Mouse (Mus musculus) 3134 (cell line): ENCODE data around the gene Uqcc2.

ENCODE experiments used
- DNase-seq: peaks from one replicate; pipeline ENCODE4 v3.0.0-alpha.2; 2011; ENCODE audit warnings: low spot score; ENCODE audit not compliant: insufficient read length; ENCODE audit errors: extremely low read depth

Uqcc2 gene

DNA sequence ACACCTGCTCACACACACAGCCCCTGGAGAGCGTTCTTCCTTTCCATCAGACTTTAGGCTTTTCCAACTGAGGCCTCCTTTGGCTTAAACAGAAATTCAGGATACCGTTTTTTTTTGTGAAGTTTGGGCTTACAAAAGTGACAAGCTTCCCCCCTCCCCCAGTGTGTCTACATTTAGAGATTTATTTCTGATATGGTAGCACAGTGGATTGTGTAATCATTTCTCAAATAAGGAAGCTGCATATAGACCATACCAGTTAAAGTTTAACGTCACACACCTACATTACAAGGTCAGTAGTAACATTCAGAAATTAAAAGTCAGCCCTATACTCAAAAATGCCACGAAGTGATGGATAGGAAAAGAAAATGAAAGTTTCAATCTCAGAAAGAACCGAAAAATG is 51.8 kb downstream of the Uqcc2 start:
- DNase-seq, result no peak

DNA sequence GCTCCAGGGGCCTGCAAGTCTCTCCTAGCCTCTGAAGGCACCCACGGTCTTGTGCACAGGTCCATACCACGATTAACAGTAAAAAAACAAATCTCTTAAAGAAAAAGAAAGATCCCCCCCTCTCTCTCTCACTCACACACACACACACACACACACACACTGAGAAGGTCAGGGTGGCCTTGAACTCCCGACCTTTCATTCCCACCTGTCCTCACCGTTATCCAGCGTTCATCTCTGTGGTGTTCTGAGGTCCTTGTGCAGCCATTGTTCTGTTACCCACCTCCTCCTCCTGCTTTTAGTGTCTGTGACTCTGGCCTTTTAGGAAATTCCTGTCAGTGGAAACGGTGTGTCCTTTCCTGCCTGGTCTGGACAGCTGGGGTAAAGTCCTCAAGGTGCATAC is 55.2 kb downstream of the Uqcc2 start:
- no peak for DNase-seq

DNA sequence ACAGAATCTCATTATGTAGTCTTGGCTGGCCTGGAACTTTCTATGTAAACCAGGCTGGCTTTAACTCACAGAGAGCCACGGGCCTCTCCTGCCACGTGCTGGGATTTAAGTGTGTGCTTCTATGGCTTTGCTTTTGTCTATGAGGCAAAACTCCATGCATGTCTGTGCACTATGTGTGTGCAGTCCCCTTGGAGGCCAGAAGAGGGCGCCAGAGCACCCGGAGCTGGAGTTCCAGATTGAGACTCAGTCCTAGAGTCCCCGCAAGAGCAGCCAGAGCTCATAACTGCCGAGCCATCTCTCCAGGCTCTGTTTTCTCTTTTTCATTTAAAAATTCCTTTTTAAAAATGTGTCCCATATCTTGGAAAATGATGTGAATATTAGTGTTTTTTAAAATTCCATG is 55.8 kb downstream of the Uqcc2 start:
- DNase-seq, result no peak

DNA sequence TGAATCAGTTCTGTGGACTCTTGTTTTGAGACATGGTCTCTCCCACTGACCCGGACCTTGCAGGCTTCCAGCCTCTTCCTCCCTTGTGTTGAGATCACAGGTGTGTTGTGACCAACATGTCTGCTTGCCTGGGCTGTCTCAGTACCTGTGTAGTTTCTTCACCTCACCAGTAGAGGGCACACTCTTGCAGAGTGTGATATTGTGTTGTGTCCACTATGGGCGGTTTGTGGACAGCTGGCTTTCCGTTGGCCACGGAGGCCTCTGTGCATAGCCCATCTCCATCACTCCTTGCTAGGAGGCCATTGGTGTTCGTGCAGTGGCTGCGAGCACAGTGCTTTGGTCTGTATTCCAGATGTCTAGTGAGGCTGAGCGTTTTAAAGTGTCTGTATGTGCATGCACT is 56.6 kb downstream of the Uqcc2 start:
- DNase-seq, result no peak

DNA sequence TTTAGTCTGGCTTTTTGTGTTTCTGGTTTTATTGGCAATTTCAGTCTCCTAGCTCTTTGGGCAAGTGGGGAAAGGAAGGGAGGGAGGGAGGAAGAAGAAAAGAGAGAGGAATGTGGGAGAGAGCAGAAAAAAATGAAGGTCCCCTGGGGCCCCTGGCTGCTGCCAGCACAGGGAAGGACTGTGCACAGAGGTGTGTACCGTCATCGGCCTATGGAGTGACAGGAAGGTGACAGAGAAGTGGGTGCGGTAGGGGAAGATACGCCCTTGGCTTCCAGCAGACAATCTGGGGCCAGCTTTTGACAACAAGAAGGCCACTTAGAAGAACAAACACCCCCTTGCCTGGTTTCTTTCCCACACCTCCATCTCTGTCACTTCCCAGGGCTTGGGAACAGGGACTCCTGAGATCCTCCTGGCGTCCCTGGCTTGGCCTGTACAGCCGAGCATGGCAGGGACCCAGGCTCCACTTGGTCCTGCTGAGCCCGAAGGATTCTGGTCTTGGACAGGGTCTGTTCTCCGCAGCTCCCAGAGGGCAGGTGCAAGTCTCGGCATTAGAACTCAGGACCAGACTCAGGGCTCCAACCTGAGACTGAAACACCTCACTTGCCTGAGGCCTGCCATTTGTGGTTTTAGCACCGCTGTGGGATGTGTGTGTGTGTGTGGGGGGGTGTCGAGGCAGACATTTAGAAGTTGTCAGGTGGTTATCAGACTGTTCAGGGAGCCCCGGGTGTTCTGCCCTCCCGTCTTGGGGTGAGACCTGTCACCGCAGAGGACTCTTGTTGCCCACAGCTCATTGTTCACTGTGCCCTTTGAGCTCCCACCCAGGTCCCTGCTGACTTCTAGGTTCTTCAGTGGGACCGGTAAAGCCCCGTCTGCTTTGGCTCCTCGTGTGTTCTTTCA is 58.6 kb downstream of the Uqcc2 start:
- DNase-seq, result no peak

DNA sequence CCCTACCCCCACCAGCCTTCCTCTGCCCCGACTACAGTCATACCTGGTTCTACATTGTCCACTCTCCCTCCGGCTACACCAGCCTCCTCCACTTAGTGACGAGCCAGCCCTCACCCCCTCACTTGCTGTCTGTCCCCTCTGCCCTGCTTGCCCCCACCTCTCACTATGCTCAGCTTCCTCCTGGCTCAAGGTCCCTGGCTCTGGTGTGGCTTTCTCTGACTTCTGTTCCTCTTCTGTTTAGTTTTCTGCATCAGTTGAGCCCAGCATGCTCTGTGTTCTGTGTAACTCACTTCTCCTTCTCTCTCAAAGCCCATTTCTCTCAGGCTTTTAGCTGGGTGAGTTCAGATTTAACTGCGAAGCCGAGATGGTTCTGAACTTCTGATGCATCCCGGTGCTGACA is 59.5 kb downstream of the Uqcc2 start:
- no peak for DNase-seq

DNA sequence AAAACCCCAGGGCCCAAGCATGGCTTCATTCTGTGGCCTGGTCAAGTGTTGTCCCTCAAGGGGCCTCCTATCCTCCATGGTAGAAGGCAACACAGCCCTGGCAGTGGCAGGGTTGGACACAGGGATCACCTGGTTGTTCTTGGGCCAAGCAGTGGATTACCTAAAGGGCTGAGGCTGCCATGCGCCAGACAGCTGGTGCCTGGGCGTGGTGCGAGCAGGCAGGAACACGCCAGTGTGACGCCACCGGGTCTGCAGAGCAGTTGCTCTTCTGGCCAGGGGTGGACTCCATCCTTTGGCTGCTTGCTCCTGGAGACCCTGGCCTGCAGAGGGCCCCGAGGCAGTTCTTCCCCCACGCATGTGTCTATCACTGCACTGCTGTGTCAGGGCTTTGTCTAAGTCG is 59.9 kb downstream of the Uqcc2 start:
- DNase-seq, result no peak

DNA sequence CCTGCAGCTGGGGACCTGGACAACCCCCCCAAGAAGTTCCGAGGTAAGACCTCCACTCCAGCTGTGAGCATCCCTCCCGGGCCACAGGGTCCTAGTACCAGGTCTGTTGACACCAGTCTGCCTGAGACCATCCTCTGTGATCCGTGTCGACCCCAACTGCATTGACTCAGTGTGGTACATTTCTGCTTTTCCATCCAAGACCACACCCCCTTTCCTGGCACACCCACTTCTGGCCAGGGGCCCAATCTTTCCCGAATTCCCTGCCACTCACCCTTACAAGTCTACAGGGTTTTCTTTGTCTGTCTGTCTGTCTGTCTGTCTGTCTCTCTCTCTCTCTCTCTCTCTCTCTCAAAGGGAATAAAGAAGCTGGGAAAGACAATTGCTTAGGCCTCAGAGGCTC is 60.6 kb downstream of the Uqcc2 start:
- no peak for DNase-seq
